Mouse (Mus musculus): ENCODE data around the gene Serpinb9d. TPM values are rescaled to one million over a fixed set of nuclear protein-coding genes. Genes with fewer than 3 reads are reported as not detected.
"Not testable (repeated sequence)": the region's sequence is repeated elsewhere in the genome, so short reads cannot be mapped to it uniquely, and the experiment has no call there.

Serpinb9d gene
- total RNA-seq (2021), result not detected
- long read RNA-seq, experiment 1, result 0 reads
- long read RNA-seq, experiment 2, result 0 reads

GRCm38 (mm10) chr13:33192659-33193058 is at the start of gene Serpinb9d:
Gene Serpinb9d (plus strand): TSS chr13:33192959.
- no peak for DNase-seq (ENCODE audit: low spot score in 2 of 2)

GRCm38 (mm10) chr13:33159642-33160041 is 33.1 kb upstream of the Serpinb9d start, which contains the start of gene Serpinb9c:
Gene Serpinb9c (minus strand): TSS chr13:33159742.
- no peak for DNase-seq (ENCODE audit: low spot score in 2 of 2)

- DNase-seq (ENCODE audit: low spot score in 2 of 2), result not testable (repeated sequence)
Observed at GRCm38 (mm10) chr13:33190486-33190885, 2.3 kb upstream of the Serpinb9d start.

- peak in 1 of 2 experiments; percentile 8 for DNase-seq (ENCODE audit: low spot score in 2 of 2)
Observed at GRCm38 (mm10) chr13:33199740-33200139, 7.0 kb downstream of the Serpinb9d start.

- not testable (repeated sequence) for DNase-seq (ENCODE audit: low spot score in 2 of 2)
Observed at GRCm38 (mm10) chr13:33249312-33249711, 56.6 kb downstream of the Serpinb9d start, which contains the start of gene Serpinb9e. Gene Serpinb9e (plus strand): TSS chr13:33249612.

Other genes with a start within 250 kb of the Serpinb9d start
- gene Serpinb6b, start 227.8 kb upstream of the Serpinb9d start, total RNA-seq (2021), result 1 to 10 TPM in 1 of 2 experiments, under 1 TPM in 1; 0.89 to 1.5 TPM
- 1 to 10 TPM; 5.7 to 7.0 TPM for gene Serpinb9, start 189.7 kb upstream of the Serpinb9d start, total RNA-seq (2021)
- not detected for gene Serpinb9b, start 165.5 kb upstream of the Serpinb9d start, total RNA-seq (2021)
- gene Serpinb1b, start 114.4 kb upstream of the Serpinb9d start, total RNA-seq (2021), result 1 to 10 TPM; 1.2 to 1.9 TPM
- gene Serpinb9c, start 33.2 kb upstream of the Serpinb9d start, total RNA-seq (2021), result not detected
- gene Serpinb9e, start 56.7 kb downstream of the Serpinb9d start, total RNA-seq (2021), result not detected
- not detected for gene Serpinb9f, start 131.1 kb downstream of the Serpinb9d start, total RNA-seq (2021)
- not detected for gene Gm11397, start 202.8 kb downstream of the Serpinb9d start, total RNA-seq (2021)